Mouse (Mus musculus): ENCODE data around the gene Snx29. TPM values are rescaled to one million over a fixed set of nuclear protein-coding genes. Genes with fewer than 3 reads are reported as not detected.
A peak's percentile ranks its signal among the peaks of the same experiment; 100 is the strongest.

Snx29 gene
- polyA plus RNA-seq, 1 experiment = 8.4 TPM

GRCm38 (mm10) chr16:11518803-11519498 is 196.2 kb downstream of the Snx29 start:
- 91% methylated on average over 12 of the region's 12 CpGs for WGBS
- DNase-seq = no peak
- no peak overlapping the region for H3K4me3 ChIP-seq (replicated peaks; ENCODE audit: insufficient read depth, low read depth, low read length)
- peaks cover 12% of the 10 kb centered on the region for H3K4me1 ChIP-seq (ENCODE audit: control insufficient read depth, insufficient read depth, low read length)
- TF ChIP-seq CTCF (IDR thresholded peaks at IDR 0.05; ENCODE audit: borderline replicate concordance, insufficient read depth, low read depth, low read length) = no peak
- TF ChIP-seq POLR2A (IDR thresholded peaks at IDR 0.05; ENCODE audit: borderline replicate concordance, insufficient read depth, low read length) = no peak
- no peak overlapping the region for H3K27ac ChIP-seq (ENCODE audit: insufficient read depth, low read length)
- no peaks in the 10 kb centered on the region for H3K27me3 ChIP-seq (ENCODE audit: control insufficient read depth, insufficient read depth, low read length)

GRCm38 (mm10) chr16:11526104-11526786 is 203.5 kb downstream of the Snx29 start:
- Histone ChIP-seq H3K4me3 (replicated peaks; ENCODE audit: insufficient read depth, low read depth, low read length) (no peak overlapping the region), H3K27me3 (ENCODE audit: control insufficient read depth, insufficient read depth, low read length) (no peaks in the 10 kb centered on the region), H3K27ac (ENCODE audit: insufficient read depth, low read length) (peak overlapping the region; percentile 17), H3K4me1 (ENCODE audit: control insufficient read depth, insufficient read depth, low read length) (peaks cover 35% of the 10 kb centered on the region)
- DNase-seq = peak; percentile 37 to 51
- TF ChIP-seq POLR2A (IDR thresholded peaks at IDR 0.05; ENCODE audit: borderline replicate concordance, insufficient read depth, low read length) = no peak
- TF ChIP-seq CTCF (IDR thresholded peaks at IDR 0.05; ENCODE audit: borderline replicate concordance, insufficient read depth, low read depth, low read length) = no peak
- 36% methylated on average over 10 of the region's 10 CpGs for WGBS

- no peak for TF ChIP-seq POLR2A (IDR thresholded peaks at IDR 0.05; ENCODE audit: borderline replicate concordance, insufficient read depth, low read length)
- no peak for TF ChIP-seq CTCF (IDR thresholded peaks at IDR 0.05; ENCODE audit: borderline replicate concordance, insufficient read depth, low read depth, low read length)
- Histone ChIP-seq H3K27ac (ENCODE audit: insufficient read depth, low read length) (no peak overlapping the region), H3K4me1 (ENCODE audit: control insufficient read depth, insufficient read depth, low read length) (peaks cover 40% of the 10 kb centered on the region), H3K27me3 (ENCODE audit: control insufficient read depth, insufficient read depth, low read length) (no peaks in the 10 kb centered on the region), H3K4me3 (replicated peaks; ENCODE audit: insufficient read depth, low read depth, low read length) (no peak overlapping the region)
- DNase-seq = no peak
- 81% methylated on average over 10 of the region's 10 CpGs for WGBS
These were observed 204.3 kb downstream of the Snx29 start for GRCm38 (mm10) chr16:11526996-11527395.

- 21% methylated on average over 13 of the region's 13 CpGs for WGBS
- TF ChIP-seq POLR2A (IDR thresholded peaks at IDR 0.05; ENCODE audit: borderline replicate concordance, insufficient read depth, low read length) (no peak), CTCF (IDR thresholded peaks at IDR 0.05; ENCODE audit: borderline replicate concordance, insufficient read depth, low read depth, low read length) (no peak)
- Histone ChIP-seq H3K27me3 (ENCODE audit: control insufficient read depth, insufficient read depth, low read length) (no peaks in the 10 kb centered on the region), H3K4me1 (ENCODE audit: control insufficient read depth, insufficient read depth, low read length) (peaks cover 42% of the 10 kb centered on the region), H3K4me3 (replicated peaks; ENCODE audit: insufficient read depth, low read depth, low read length) (no peak overlapping the region), H3K27ac (ENCODE audit: insufficient read depth, low read length) (no peak overlapping the region)
- peak; percentile 48 to 57 for DNase-seq
These were observed 207.9 kb downstream of the Snx29 start for GRCm38 (mm10) chr16:11530466-11531194.

GRCm38 (mm10) chr16:11531441-11531840 is 208.7 kb downstream of the Snx29 start:
- Histone ChIP-seq H3K4me3 (replicated peaks; ENCODE audit: insufficient read depth, low read depth, low read length) (no peak overlapping the region), H3K27me3 (ENCODE audit: control insufficient read depth, insufficient read depth, low read length) (no peaks in the 10 kb centered on the region), H3K27ac (ENCODE audit: insufficient read depth, low read length) (no peak overlapping the region), H3K4me1 (ENCODE audit: control insufficient read depth, insufficient read depth, low read length) (peaks cover 34% of the 10 kb centered on the region)
- peak in 1 of 2 experiments; percentile 20 for DNase-seq
- WGBS = 49% methylated on average over 7 of the region's 7 CpGs
- TF ChIP-seq POLR2A (IDR thresholded peaks at IDR 0.05; ENCODE audit: borderline replicate concordance, insufficient read depth, low read length) (no peak), CTCF (IDR thresholded peaks at IDR 0.05; ENCODE audit: borderline replicate concordance, insufficient read depth, low read depth, low read length) (no peak)

- peak; percentile 88 to 94 for DNase-seq
- 4% methylated on average over 8 of the region's 8 CpGs for WGBS
These were observed 209.9 kb downstream of the Snx29 start for GRCm38 (mm10) chr16:11532592-11532991.

GRCm38 (mm10) chr16:11533441-11533840 is 210.7 kb downstream of the Snx29 start:
- peak; percentile 20 to 48 for DNase-seq
- Histone ChIP-seq H3K27ac (ENCODE audit: insufficient read depth, low read length) (no peak overlapping the region), H3K4me1 (ENCODE audit: control insufficient read depth, insufficient read depth, low read length) (peaks cover 30% of the 10 kb centered on the region), H3K4me3 (replicated peaks; ENCODE audit: insufficient read depth, low read depth, low read length) (no peak overlapping the region), H3K27me3 (ENCODE audit: control insufficient read depth, insufficient read depth, low read length) (no peaks in the 10 kb centered on the region)
- TF ChIP-seq POLR2A (IDR thresholded peaks at IDR 0.05; ENCODE audit: borderline replicate concordance, insufficient read depth, low read length) (no peak), CTCF (IDR thresholded peaks at IDR 0.05; ENCODE audit: borderline replicate concordance, insufficient read depth, low read depth, low read length) (no peak)
- 15% methylated on average over 3 of the region's 3 CpGs for WGBS

More at GRCm38 (mm10) chr16:11532592-11532991, 209.9 kb downstream of the Snx29 start:
- H3K27me3 ChIP-seq (ENCODE audit: control insufficient read depth, insufficient read depth, low read length) = no peaks in the 10 kb centered on the region
- no peak overlapping the region for H3K4me3 ChIP-seq (replicated peaks; ENCODE audit: insufficient read depth, low read depth, low read length)
- no peak overlapping the region for H3K27ac ChIP-seq (ENCODE audit: insufficient read depth, low read length)
- peaks cover 29% of the 10 kb centered on the region for H3K4me1 ChIP-seq (ENCODE audit: control insufficient read depth, insufficient read depth, low read length)
- no peak for TF ChIP-seq POLR2A (IDR thresholded peaks at IDR 0.05; ENCODE audit: borderline replicate concordance, insufficient read depth, low read length)
- no peak for TF ChIP-seq CTCF (IDR thresholded peaks at IDR 0.05; ENCODE audit: borderline replicate concordance, insufficient read depth, low read depth, low read length)
